Mouse (Mus musculus): ENCODE results near the gene Flna. TPM values are rescaled to one million over a fixed set of nuclear protein-coding genes. Genes with fewer than 3 reads are reported as not detected.

Flna gene
- polyA plus RNA-seq, 1 experiment, result 125 TPM

DNA sequence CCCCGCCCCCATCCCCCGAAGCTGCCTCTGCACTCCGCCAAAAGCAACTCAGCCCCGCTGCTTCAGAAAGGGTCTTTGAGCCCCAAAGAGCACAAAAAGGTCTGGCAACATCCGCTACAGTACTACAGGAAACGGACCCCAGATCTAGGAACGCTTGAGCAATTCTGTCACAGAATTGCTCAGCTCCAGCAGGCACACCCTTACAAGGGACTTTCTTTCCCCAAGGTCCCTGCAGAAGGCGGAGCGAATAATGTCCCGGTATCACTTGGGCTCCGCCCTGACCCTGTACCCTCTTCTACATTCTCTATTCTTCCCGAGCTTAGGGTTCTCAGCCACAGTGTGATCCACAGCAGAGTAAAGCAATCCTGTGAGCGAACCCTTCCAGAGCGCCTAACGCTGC is 2.9 kb downstream of the Flna start:
- H3K36me3 ChIP-seq (ENCODE audit: control insufficient read depth, insufficient read depth, low read length), result no peaks in the 10 kb centered on the region
- no peak for DNase-seq
- H3K27ac ChIP-seq (ENCODE audit: insufficient read depth, low read depth, low read length), result peak overlapping the region; percentile 91
- TF ChIP-seq CTCF (conservative IDR thresholded peaks at IDR 0.05; ENCODE audit: insufficient read depth, insufficient read length, low read depth, low read length) (no peak), POLR2A (IDR thresholded peaks at IDR 0.05; ENCODE audit: low read depth, low read length) (no peak)
- peak overlapping the region; percentile 71 for H3K4me3 ChIP-seq (ENCODE audit: insufficient read depth, low read depth, low read length)
- no peaks in the 10 kb centered on the region for H3K27me3 ChIP-seq (replicated peaks; ENCODE audit: control insufficient read depth, insufficient read depth, low read length)
- 1% methylated on average over 15 of the region's 15 CpGs for WGBS
- H3K4me1 ChIP-seq (ENCODE audit: control insufficient read depth, insufficient read depth, low read length), result peaks cover 3% of the 10 kb centered on the region

DNA sequence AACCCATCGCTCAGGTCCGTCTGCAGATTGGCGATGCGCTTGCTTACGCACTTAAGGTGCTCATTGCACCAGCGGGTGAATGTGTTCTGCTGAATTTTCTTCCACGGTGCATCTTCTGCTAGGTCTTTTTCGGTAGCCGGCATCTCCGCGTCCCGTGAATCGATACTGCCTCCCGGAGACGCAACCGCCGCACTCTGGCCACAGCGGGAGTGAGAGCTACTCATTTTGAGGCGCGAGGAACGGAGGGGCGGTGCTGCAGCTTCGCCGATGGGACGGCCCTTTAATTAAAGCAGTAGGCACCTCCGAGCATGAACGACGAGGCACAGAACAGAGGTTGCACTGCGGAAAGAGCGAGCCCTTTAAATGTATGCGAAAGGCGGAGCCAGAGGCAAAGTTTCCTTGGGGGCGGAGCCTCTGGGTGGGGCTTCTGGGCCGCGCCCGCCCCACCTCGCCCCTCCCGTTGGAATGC is 3.4 kb downstream of the Flna start:
- Histone ChIP-seq H3K27me3 (replicated peaks; ENCODE audit: control insufficient read depth, insufficient read depth, low read length) (no peaks in the 10 kb centered on the region), H3K36me3 (ENCODE audit: control insufficient read depth, insufficient read depth, low read length) (no peaks in the 10 kb centered on the region), H3K4me1 (ENCODE audit: control insufficient read depth, insufficient read depth, low read length) (peaks cover 3% of the 10 kb centered on the region), H3K27ac (ENCODE audit: insufficient read depth, low read depth, low read length) (peak overlapping the region; percentile 81), H3K4me3 (ENCODE audit: insufficient read depth, low read depth, low read length) (peak overlapping the region; percentile 71)
- TF ChIP-seq CTCF (conservative IDR thresholded peaks at IDR 0.05; ENCODE audit: insufficient read depth, insufficient read length, low read depth, low read length), result 0 out of 2 replicates have a peak, but pooled peaks have one; percentile 4
- peak; percentile 83 for TF ChIP-seq POLR2A (IDR thresholded peaks at IDR 0.05; ENCODE audit: low read depth, low read length)
- peak; percentile 94 for DNase-seq
- WGBS, result under 1% methylated on average over 37 of the region's 38 CpGs

DNA sequence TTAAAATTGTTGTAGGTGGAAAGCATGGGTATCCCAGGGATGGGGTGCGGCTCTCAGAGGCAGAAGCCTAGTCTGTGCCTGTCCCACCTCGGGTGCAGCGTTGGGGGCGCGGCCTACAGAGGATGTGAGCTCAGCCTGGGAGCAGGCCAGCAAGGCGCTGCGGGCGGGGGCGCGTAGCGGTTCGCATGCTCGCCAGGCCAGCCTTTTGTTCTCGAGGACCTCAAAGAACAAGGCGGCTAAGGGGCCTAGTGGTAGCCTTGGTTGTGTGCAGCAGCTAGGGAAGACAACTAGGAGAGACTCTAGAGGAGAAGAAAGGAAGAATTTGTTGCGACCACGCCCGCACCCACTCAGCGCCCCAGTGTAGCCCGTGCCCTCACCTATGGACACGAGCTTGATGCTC is 3.9 kb downstream of the Flna start:
- Histone ChIP-seq H3K4me3 (ENCODE audit: insufficient read depth, low read depth, low read length) (peak overlapping the region; percentile 51), H3K27ac (ENCODE audit: insufficient read depth, low read depth, low read length) (peak overlapping the region; percentile 81), H3K27me3 (replicated peaks; ENCODE audit: control insufficient read depth, insufficient read depth, low read length) (no peaks in the 10 kb centered on the region), H3K4me1 (ENCODE audit: control insufficient read depth, insufficient read depth, low read length) (peaks cover 3% of the 10 kb centered on the region), H3K36me3 (ENCODE audit: control insufficient read depth, insufficient read depth, low read length) (no peaks in the 10 kb centered on the region)
- peak; percentile 80 for DNase-seq
- WGBS, result 4% methylated on average over 17 of the region's 21 CpGs
- TF ChIP-seq POLR2A (IDR thresholded peaks at IDR 0.05; ENCODE audit: low read depth, low read length) (peak; percentile 30), CTCF (conservative IDR thresholded peaks at IDR 0.05; ENCODE audit: insufficient read depth, insufficient read length, low read depth, low read length) (no peak)

DNA sequence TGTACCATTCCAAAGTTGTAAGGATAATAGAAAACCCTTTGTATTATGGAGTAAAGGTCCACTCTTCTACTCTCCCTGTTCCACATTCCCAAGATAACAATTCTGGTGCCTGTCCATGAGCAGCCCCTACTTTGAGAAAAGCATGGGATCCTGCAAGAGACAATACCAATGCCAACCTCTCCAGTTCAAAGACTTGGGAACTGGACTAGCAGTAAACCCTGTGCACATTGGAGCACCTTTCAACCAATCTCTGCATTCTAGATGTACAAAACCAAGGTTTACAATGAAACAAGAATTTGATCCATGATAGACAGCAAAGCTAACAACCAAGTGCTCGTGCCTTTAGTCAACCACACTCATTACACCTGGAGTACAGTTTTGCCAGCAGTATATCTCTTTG is 4.5 kb downstream of the Flna start:
- Histone ChIP-seq H3K27me3 (replicated peaks; ENCODE audit: control insufficient read depth, insufficient read depth, low read length) (no peaks in the 10 kb centered on the region), H3K4me3 (ENCODE audit: insufficient read depth, low read depth, low read length) (peak overlapping the region; percentile 33; the same call in 1 of the 2 replicates), H3K36me3 (ENCODE audit: control insufficient read depth, insufficient read depth, low read length) (no peaks in the 10 kb centered on the region), H3K27ac (ENCODE audit: insufficient read depth, low read depth, low read length) (peak overlapping the region; percentile 81; the same call in 1 of the 2 replicates), H3K4me1 (ENCODE audit: control insufficient read depth, insufficient read depth, low read length) (peaks cover 3% of the 10 kb centered on the region)
- 24% methylated on average over 1 of the region's 1 CpGs for WGBS
- no peak for TF ChIP-seq POLR2A (IDR thresholded peaks at IDR 0.05; ENCODE audit: low read depth, low read length)
- no peak for TF ChIP-seq CTCF (conservative IDR thresholded peaks at IDR 0.05; ENCODE audit: insufficient read depth, insufficient read length, low read depth, low read length)
- DNase-seq, result no peak

DNA sequence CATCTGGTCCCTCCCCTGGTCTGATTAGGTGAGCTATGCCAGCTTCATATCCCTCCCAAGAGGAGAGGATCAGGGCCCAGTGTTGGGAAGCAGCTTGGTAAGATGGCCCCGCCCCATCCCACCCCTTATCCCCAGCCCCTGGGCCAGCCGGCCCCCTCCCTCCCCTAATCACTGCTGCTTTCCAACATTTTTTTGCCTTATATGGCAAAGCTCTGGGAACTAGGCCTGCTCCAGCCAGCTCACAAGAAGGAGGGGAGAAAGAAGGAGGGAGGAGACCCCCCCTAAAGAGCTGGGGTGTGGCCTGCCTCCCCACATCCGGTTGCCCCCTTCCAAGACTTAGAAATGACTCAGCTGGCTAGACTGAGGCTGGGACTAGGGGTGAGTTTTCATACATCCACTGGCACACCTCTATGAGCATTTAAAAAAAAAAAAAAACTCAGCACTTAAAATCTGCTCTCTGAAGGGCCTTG is 5.0 kb downstream of the Flna start:
- 0% methylated on average over 1 of the region's 3 CpGs for WGBS
- DNase-seq, result peak; percentile 70
- H3K4me3 ChIP-seq (ENCODE audit: insufficient read depth, low read depth, low read length), result peak overlapping the region; percentile 48

DNA sequence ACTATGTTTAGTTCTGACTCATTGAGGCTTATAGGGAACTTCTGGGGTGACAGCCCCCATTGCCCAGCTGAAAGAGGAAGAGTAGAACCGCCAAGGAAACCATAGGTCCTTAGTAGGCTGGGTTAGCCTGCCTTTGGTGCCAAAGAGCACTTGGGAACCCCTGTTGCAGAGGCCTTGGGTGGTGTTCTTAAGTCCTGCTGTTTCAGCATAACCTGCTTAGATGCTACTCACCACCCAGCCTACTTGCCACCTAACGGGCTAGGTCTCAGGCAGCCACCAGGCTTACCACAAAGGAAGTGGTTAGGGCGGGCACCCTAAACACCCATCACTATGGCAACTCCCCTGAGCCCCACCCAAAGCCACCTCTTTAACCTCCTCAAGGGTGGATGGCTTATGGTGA is 5.8 kb downstream of the Flna start:
- 57% methylated on average over 3 of the region's 3 CpGs for WGBS
- peak overlapping the region; percentile 39; the same call in 1 of the 2 replicates for H3K27ac ChIP-seq (ENCODE audit: insufficient read depth, low read depth, low read length)
- DNase-seq, result no peak

More for the DNA sequence above, 5.0 kb downstream of the Flna start:
- H3K27ac ChIP-seq (ENCODE audit: insufficient read depth, low read depth, low read length), result peak overlapping the region; percentile 73
- H3K4me1 ChIP-seq (ENCODE audit: control insufficient read depth, insufficient read depth, low read length), result peaks cover 3% of the 10 kb centered on the region; the same call in 1 of the 2 replicates
- TF ChIP-seq CTCF (conservative IDR thresholded peaks at IDR 0.05; ENCODE audit: insufficient read depth, insufficient read length, low read depth, low read length) (no peak), POLR2A (IDR thresholded peaks at IDR 0.05; ENCODE audit: low read depth, low read length) (no peak)
- no peaks in the 10 kb centered on the region for H3K36me3 ChIP-seq (ENCODE audit: control insufficient read depth, insufficient read depth, low read length)
- H3K27me3 ChIP-seq (replicated peaks; ENCODE audit: control insufficient read depth, insufficient read depth, low read length), result no peaks in the 10 kb centered on the region

DNA sequence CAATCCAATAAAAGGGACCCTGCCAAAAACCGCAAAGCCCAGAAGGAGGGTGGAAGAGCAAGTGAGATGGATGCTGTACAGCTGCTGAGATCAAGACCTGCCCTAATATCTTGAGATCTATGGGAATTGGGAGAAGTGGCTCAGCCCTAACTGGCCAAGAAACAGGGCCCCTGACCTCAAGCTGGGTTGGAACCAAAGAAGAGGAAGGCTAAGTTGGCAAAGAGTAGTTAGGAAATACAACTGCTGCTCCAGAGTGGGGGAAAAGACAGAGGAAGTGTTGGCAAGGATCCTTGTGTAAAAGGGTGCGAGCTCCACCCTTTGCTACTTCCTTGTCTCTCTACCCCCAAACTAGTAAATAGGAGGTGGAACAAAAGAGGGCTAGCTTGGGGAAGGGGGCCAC is 6.2 kb downstream of the Flna start:
- Histone ChIP-seq H3K4me1 (ENCODE audit: control insufficient read depth, insufficient read depth, low read length) (no peaks in the 10 kb centered on the region), H3K27me3 (replicated peaks; ENCODE audit: control insufficient read depth, insufficient read depth, low read length) (no peaks in the 10 kb centered on the region), H3K4me3 (ENCODE audit: insufficient read depth, low read depth, low read length) (peak overlapping the region; percentile 16; the same call in 1 of the 2 replicates), H3K36me3 (ENCODE audit: control insufficient read depth, insufficient read depth, low read length) (no peaks in the 10 kb centered on the region), H3K27ac (ENCODE audit: insufficient read depth, low read depth, low read length) (peak overlapping the region; percentile 39; the same call in 1 of the 2 replicates)
- TF ChIP-seq POLR2A (IDR thresholded peaks at IDR 0.05; ENCODE audit: low read depth, low read length) (no peak), CTCF (conservative IDR thresholded peaks at IDR 0.05; ENCODE audit: insufficient read depth, insufficient read length, low read depth, low read length) (no peak)
- DNase-seq, result peak; percentile 27
- 68% methylated on average over 2 of the region's 2 CpGs for WGBS

More for the DNA sequence above, 5.8 kb downstream of the Flna start:
- Histone ChIP-seq H3K27me3 (replicated peaks; ENCODE audit: control insufficient read depth, insufficient read depth, low read length) (no peaks in the 10 kb centered on the region), H3K36me3 (ENCODE audit: control insufficient read depth, insufficient read depth, low read length) (no peaks in the 10 kb centered on the region), H3K4me3 (ENCODE audit: insufficient read depth, low read depth, low read length) (peak overlapping the region; percentile 16), H3K4me1 (ENCODE audit: control insufficient read depth, insufficient read depth, low read length) (no peaks in the 10 kb centered on the region)
- no peak for TF ChIP-seq CTCF (conservative IDR thresholded peaks at IDR 0.05; ENCODE audit: insufficient read depth, insufficient read length, low read depth, low read length)
- no peak for TF ChIP-seq POLR2A (IDR thresholded peaks at IDR 0.05; ENCODE audit: low read depth, low read length)
